Mouse (Mus musculus) embryonic stem cell, embryonic (primary cell): ENCODE data around the gene Ryr1.

ENCODE experiments used
- CTCF ChIA-PET, 4 experiments: fragments of 300-600 bp in 2 of 4; fragments of 350-600 bp in 2 of 4; sonication (Branson Sonifier 250); formaldehyde crosslinking; loops; one replicate each; lab custom pipeline; 2022; ENCODE audit warnings: inconsistent platforms in 2 of 4; lab: Charles Lee
- POLR2A ChIA-PET, 4 experiments: fragments of 300-600 bp in 2 of 4; fragments of 350-600 bp in 2 of 4; sonication (Branson Sonifier 250); formaldehyde crosslinking; loops; one replicate each; lab custom pipeline; 2022; ENCODE audit warnings: antibody characterized with exemption in 4 of 4, inconsistent platforms in 1 of 4; lab: Charles Lee

Gene Ryr1

GRCm38 (mm10) chr7:28966181-28966580, 158.8 kb downstream of the Ryr1 start:
- CTCF ChIA-PET: interaction anchor here in 2 of 4 experiments (0.6 to 0.8 kb wide), 3 partner anchors 11 to 228 kb away, joined by 3 to 5 read pairs (median 3); no protein-coding TSS in a partner anchor

GRCm38 (mm10) chr7:28965346-28965840, 159.6 kb downstream of the Ryr1 start:
- CTCF ChIA-PET: interaction anchor here in 1 of 4 experiments (0.6 to 0.8 kb wide), 3 partner anchors 98 to 233 kb away, joined by 3 read pairs; no protein-coding TSS in a partner anchor
- POLR2A ChIA-PET: interaction anchor here (0.6 to 2.3 kb wide), 23 partner anchors 8 to 540 kb away, joined by 3 to 14 read pairs (median 3); partner anchors contain the start of genes Eif3k (in 3 of the 4), Map4k1 (in 3 of the 4) and Sirt2 (in 1 of the 4)

More at GRCm38 (mm10) chr7:28966181-28966580, 158.8 kb downstream of the Ryr1 start:
- POLR2A ChIA-PET: interaction anchor here in 3 of 4 experiments (0.7 to 2.3 kb wide), 13 partner anchors 13 to 1028 kb away, joined by 3 to 14 read pairs (median 4); partner anchors contain the start of genes Eif3k (in 3 of the 3), Map4k1 (in 3 of the 3) and Sirt2 (in 1 of the 3)

- CTCF ChIA-PET: interaction anchor here in 2 of 4 experiments (0.6 to 1.2 kb wide), 4 partner anchors 8 to 162 kb away, joined by 3 read pairs; partner anchors contain the start of genes Eif3k (in 1 of the 2), Map4k1 (in 1 of the 2) and Ryr1 (in 1 of the 2)
- POLR2A ChIA-PET: interaction anchor here in 3 of 4 experiments (0.8 to 6.8 kb wide), 20 partner anchors 8 to 584 kb away, joined by 3 to 50 read pairs (median 4); partner anchors contain the start of genes Eif3k (in 2 of the 3) and Map4k1 (in 2 of the 3)
Observed at GRCm38 (mm10) chr7:28963399-28963923, 161.5 kb downstream of the Ryr1 start.

GRCm38 (mm10) chr7:28961927-28962670, 162.9 kb downstream of the Ryr1 start, which contains the start of gene Actn4:
Gene Actn4, minus strand, starts transcription at chr7:28962340.
- POLR2A ChIA-PET: interaction anchor here (0.5 to 6.8 kb wide), 54 partner anchors 8 to 1125 kb away, joined by 3 to 50 read pairs (median 4); partner anchors contain the start of genes Eif3k (in 2 of the 4), Map4k1 (in 2 of the 4), Mrps12 (in 1 of the 4) and Ppp1r14a (in 1 of the 4)
- CTCF ChIA-PET: interaction anchor here in 2 of 4 experiments (0.6 to 1.6 kb wide), 5 partner anchors 10 to 182 kb away, joined by 3 to 5 read pairs (median 3); no protein-coding TSS in a partner anchor

- POLR2A ChIA-PET: interaction anchor here (0.5 to 6.8 kb wide), 51 partner anchors 8 to 1124 kb away, joined by 3 to 50 read pairs (median 5); partner anchors contain the start of genes Eif3k (in 2 of the 4), Map4k1 (in 2 of the 4), Ppp1r14a (in 1 of the 4) and Sipa1l3 (in 1 of the 4)
- CTCF ChIA-PET: interaction anchor here in 2 of 4 experiments (0.6 to 1.6 kb wide), 5 partner anchors 11 to 181 kb away, joined by 3 to 5 read pairs (median 3); no protein-coding TSS in a partner anchor
Observed at GRCm38 (mm10) chr7:28961584-28961926, 163.4 kb downstream of the Ryr1 start.

GRCm38 (mm10) chr7:28960354-28961046, 164.5 kb downstream of the Ryr1 start:
- POLR2A ChIA-PET: interaction anchor here (0.5 to 16.8 kb wide), 25 partner anchors 10 to 1019 kb away, joined by 3 to 235 read pairs (median 4); partner anchors contain the start of genes Eif3k (in 3 of the 4), Map4k1 (in 2 of the 4) and Hnrnpl (in 1 of the 4)

GRCm38 (mm10) chr7:28959505-28960045, 165.4 kb downstream of the Ryr1 start:
- POLR2A ChIA-PET: interaction anchor here (0.6 to 16.8 kb wide), 26 partner anchors 9 to 1020 kb away, joined by 3 to 235 read pairs (median 4); partner anchors contain the start of genes Eif3k (in 2 of the 4) and Map4k1 (in 2 of the 4)
- CTCF ChIA-PET: no interaction called here

More at GRCm38 (mm10) chr7:28960354-28961046, 164.5 kb downstream of the Ryr1 start:
- CTCF ChIA-PET: interaction anchor here in 1 of 4 experiments (0.5 kb wide), 1 partner anchor 31 kb away, joined by 6 read pairs; no protein-coding TSS in a partner anchor

- POLR2A ChIA-PET: interaction anchor here (0.5 to 16.8 kb wide), 33 partner anchors 9 to 1605 kb away, joined by 3 to 235 read pairs (median 4); partner anchors contain the start of genes Catsperg1 (in 1 of the 4), Eif3k (in 1 of the 4) and Map4k1 (in 1 of the 4)
- CTCF ChIA-PET: interaction anchor here in 2 of 4 experiments (0.6 kb wide), 5 partner anchors 15 to 125 kb away, joined by 3 to 7 read pairs (median 3); partner anchors contain the start of gene Lgals4 (in 1 of the 2)
Observed at GRCm38 (mm10) chr7:28958770-28959169, 166.2 kb downstream of the Ryr1 start.

GRCm38 (mm10) chr7:28957997-28958725, 166.8 kb downstream of the Ryr1 start:
- CTCF ChIA-PET: interaction anchor here in 3 of 4 experiments (0.6 to 1.6 kb wide), 8 partner anchors 13 to 124 kb away, joined by 3 to 7 read pairs (median 4); partner anchors contain the start of gene Lgals4 (in 1 of the 3)
- POLR2A ChIA-PET: interaction anchor here (0.6 to 16.8 kb wide), 32 partner anchors 8 to 1604 kb away, joined by 3 to 235 read pairs (median 4); no protein-coding TSS in a partner anchor

- CTCF ChIA-PET: interaction anchor here in 3 of 4 experiments (0.7 to 1.6 kb wide), 3 partner anchors 18 to 33 kb away, joined by 3 to 6 read pairs (median 5); no protein-coding TSS in a partner anchor
- POLR2A ChIA-PET: interaction anchor here in 3 of 4 experiments (0.7 to 16.8 kb wide), 11 partner anchors 9 to 191 kb away, joined by 3 to 235 read pairs (median 6); partner anchors contain the start of gene Sirt2 (in 1 of the 3)
Observed at GRCm38 (mm10) chr7:28957286-28957685, 167.7 kb downstream of the Ryr1 start.

- POLR2A ChIA-PET: interaction anchor here in 2 of 4 experiments (1.0 to 16.8 kb wide), 8 partner anchors 8 to 146 kb away, joined by 3 to 235 read pairs (median 16); no protein-coding TSS in a partner anchor
- CTCF ChIA-PET: interaction anchor here in 1 of 4 experiments (1.6 kb wide), 1 partner anchor 18 kb away, joined by 5 read pairs; no protein-coding TSS in a partner anchor
Observed at GRCm38 (mm10) chr7:28956270-28956669, 168.7 kb downstream of the Ryr1 start.

- CTCF ChIA-PET: no interaction called here
- POLR2A ChIA-PET: interaction anchor here in 2 of 4 experiments (1.6 to 16.8 kb wide), 3 partner anchors 8 to 18 kb away, joined by 7 to 235 read pairs (median 69); no protein-coding TSS in a partner anchor
Observed at GRCm38 (mm10) chr7:28955295-28955897, 169.6 kb downstream of the Ryr1 start.

- POLR2A ChIA-PET: interaction anchor here in 2 of 4 experiments (1.3 to 16.8 kb wide), 9 partner anchors 7 to 27 kb away, joined by 3 to 235 read pairs (median 7); partner anchors contain the start of genes Actn4 (in 2 of the 2), Eif3k (in 2 of the 2) and Map4k1 (in 2 of the 2)
- CTCF ChIA-PET: interaction anchor here in 1 of 4 experiments (1.6 kb wide), 1 partner anchor 162 kb away, joined by 3 read pairs; no protein-coding TSS in a partner anchor
Observed at GRCm38 (mm10) chr7:28954773-28955172, 170.2 kb downstream of the Ryr1 start.
